Mouse (Mus musculus): Measurements from ENCODE around the gene Map6. TPM values are rescaled to one million over a fixed set of nuclear protein-coding genes. Genes with fewer than 3 reads are reported as not detected.

Map6 gene
- total RNA-seq, 2 experiments from 2014 or later, result 99.7 to 105 TPM

GRCm38 (mm10) chr7:99352526-99353400 is 85.5 kb downstream of the Map6 start, which contains the start of gene Serpinh1:
Serpinh1 (minus strand) TSS chr7:99353239.
- peak in 1 of 2 experiments; percentile 44 for DNase-seq (ENCODE audit: low spot score in 2 of 2)

GRCm38 (mm10) chr7:99355731-99356131 is 88.5 kb downstream of the Map6 start:
- DNase-seq (ENCODE audit: low spot score in 2 of 2), result peak; percentile 42 to 71

DNA sequence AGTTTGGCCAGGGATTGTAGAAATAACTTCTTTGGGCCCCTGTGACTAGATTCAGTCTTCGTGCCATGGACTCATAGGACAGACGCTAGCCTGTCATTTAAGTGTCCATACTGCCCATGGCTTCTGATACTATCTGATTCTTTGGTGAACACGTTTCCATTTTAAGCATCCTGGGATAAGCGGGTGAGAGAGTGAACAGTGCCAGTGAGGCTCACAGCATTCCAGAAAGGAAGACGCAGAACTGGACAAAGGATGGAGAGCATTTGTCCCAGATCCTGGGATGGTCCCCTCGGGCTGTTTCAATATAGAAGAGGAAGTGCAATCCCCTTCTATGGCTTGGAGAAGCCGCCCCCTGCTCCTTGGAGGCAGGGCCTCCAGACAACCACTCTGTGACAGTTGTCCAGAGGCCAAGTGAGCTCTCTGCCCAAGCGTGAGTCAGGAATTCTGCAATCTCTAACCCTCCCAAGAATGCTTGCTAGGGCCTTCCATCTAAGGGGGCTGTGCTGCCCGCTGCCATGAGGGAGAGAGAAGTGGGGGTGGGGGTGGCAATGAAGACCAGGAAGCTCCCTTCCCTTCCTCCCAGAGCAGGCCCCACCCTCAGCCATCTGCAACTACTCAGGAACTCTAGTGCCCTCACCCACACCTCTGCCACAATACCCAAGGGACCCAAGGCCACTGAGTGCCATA is 89.1 kb downstream of the Map6 start:
- no peak for DNase-seq (ENCODE audit: low spot score in 2 of 2)

DNA sequence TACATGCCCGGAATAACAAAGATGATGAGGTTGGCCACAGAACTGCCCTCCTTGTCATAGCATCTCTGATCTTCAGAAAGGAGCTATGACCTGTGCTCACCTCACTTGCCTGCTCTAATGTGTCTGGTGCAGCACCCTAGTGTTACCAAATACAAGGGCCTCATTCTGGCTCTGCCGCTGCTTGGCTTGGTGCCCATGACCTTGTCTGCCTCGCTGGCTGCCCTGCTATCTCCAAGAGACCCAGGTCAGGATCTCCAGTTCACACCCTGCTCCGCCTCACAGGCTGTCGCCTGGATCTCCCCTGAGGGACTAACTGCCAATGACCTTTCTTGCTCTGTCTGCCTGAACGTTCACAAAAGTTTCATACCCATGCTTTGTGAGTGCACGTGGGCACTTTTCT is 90.0 kb downstream of the Map6 start:
- no peak for DNase-seq (ENCODE audit: low spot score in 2 of 2)

DNA sequence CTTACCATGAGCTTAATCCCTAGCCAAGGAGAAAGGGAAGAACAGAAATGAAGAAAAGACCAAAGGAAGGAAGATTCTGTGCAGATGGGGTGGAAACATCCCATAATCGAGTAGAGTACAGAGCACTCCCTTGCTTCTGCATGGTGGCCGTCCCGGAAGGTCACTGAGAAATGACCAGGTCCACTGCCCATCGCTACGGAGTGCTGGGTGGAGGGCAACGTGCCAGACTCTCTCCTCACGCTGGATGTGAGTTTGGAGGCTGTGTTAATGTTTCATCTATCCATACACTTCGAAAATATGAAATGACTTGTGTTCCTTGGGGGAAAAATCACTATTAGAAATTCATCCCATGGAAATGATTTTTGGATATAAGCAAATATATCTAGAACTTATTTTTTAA is 91.1 kb downstream of the Map6 start:
- no peak for DNase-seq (ENCODE audit: low spot score in 2 of 2)

DNA sequence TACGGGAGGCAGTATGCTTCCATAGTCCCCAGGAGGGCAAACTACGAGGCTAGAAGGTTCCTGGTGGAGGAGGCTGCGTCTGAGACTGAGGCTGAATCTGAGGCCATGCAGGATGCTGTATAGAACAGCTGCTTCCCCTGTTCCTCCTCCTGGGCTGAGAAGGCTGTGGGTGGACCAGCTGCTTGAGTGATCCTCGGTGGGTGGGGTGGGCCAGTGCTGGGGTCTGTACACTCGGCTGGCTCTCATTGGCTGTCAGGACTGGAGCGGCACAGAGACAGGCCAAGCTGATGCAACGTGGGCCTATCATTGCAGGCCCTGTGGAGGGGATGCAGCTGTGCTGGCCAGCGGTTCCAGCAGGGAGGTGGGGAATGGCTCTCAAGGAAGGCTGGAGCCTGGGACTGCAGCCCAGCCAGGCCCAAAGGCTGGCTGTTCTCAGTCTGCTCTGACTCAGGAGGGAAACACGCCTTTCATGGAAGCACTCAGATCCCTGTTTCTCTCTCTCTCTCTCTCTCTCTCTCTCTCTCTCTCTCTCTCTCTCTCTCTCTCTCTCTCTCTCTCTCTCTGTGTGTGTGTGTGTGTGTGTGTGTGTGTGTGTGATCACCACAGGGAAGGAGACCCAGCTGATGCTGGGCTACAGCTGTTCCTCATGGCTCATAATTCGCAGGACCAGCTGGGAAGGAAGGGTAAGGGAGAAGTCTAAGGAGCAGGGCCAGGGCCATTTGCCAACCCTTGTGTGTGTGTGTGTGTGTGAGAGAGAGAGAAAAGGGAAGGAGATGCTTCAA is 93.0 kb downstream of the Map6 start:
- peak; percentile 43 to 65 for DNase-seq (ENCODE audit: low spot score in 2 of 2)

GRCm38 (mm10) chr7:99360803-99361414 is 93.7 kb downstream of the Map6 start:
- no peak for DNase-seq (ENCODE audit: low spot score in 2 of 2)

DNA sequence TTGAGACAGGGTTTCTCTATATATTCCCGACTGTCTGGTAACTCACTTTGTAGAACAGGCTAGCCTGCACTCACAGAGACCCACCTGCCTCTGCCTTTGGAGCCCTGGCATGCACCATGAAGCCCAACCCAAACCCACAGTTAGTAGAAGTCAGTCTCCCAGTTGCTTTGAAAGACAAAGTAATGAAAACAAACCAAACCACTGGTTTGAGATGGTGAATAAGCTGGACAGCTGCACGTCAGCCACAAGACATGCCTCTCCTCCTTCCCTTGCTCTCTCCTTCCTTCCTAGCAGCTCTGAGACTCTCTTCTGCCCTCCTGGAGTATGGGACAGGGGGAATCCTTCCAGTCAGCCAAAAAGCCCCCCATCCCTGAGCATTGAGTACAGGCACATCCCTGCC is 94.9 kb downstream of the Map6 start:
- no peak for DNase-seq (ENCODE audit: low spot score in 2 of 2)

DNA sequence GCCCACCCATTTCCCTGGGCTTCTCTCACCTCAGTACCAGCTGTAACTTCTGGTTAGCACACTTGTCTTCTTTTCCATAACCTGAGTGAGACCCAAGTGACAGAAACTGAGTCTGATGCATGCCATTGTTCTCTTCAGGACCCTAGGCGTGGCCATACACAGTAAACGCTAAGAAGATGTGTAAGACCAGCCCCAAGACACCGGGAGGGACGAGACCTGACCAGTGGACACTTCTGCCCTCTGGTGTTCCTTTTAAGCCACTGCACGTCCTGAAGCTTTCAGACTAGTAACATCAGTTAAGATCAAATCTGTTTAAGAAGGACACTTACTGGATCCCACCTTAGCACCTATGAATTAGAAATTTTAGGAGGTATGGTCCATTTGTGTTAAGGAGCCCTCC is 97.8 kb downstream of the Map6 start:
- DNase-seq (ENCODE audit: low spot score in 2 of 2), result peak in 1 of 2 experiments; percentile 82

- DNase-seq (ENCODE audit: low spot score in 2 of 2), result no peak
Observed at GRCm38 (mm10) chr7:99366716-99367115, 99.5 kb downstream of the Map6 start.

DNA sequence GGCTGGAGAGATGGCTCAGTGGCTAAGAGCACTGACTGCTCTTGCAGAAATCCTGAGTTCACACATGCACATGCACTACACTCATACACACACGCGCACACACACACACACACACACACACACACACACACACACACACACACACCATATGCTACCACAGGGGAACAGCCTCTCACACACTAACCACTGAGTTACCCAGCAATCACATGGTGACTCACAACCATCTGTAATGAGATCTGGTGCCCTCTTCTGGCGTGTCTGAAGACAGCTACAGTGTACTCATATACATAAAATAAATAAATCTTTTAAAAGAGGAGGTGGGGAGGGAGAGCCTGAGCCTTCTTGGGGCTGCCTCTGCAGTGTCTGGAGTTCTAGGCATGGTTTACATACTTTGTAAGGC is 107.1 kb downstream of the Map6 start:
- DNase-seq (ENCODE audit: low spot score in 2 of 2), result peak in 1 of 2 experiments; percentile 45

- peak in 1 of 2 experiments; percentile 87 for DNase-seq (ENCODE audit: low spot score in 2 of 2)
Observed at GRCm38 (mm10) chr7:99375455-99375854, 108.2 kb downstream of the Map6 start.

DNA sequence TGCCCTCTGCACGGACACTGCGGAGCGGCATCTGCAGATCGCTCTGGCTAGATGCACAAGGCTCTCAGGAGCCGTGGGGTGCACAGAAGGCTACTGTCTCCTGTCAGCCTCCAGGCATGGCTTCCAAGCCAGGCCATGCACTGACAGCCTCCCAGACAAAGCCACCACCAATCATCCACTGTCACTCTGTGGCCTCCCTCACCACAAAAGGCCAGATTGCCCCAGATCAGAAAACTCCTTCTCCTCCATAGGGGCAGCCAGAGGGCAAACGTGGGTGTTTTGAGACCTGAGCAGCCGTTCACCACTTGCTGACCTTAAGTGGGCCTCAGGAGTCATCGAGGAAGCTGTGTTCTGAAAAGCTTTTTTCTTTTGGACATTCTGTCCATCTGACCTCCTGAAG is 111.6 kb downstream of the Map6 start:
- no peak for DNase-seq (ENCODE audit: low spot score in 2 of 2)

GRCm38 (mm10) chr7:99380491-99381213 is 113.4 kb downstream of the Map6 start:
- peak in 1 of 2 experiments; percentile 47 for DNase-seq (ENCODE audit: low spot score in 2 of 2)

- DNase-seq (ENCODE audit: low spot score in 2 of 2), result peak; percentile 98
Observed at GRCm38 (mm10) chr7:99381214-99382087, 114.2 kb downstream of the Map6 start, which contains the start of gene Gdpd5. Gdpd5 (plus strand) TSS chr7:99381414.

- DNase-seq (ENCODE audit: low spot score in 2 of 2), result no peak
Observed at GRCm38 (mm10) chr7:99382088-99383000, 115.1 kb downstream of the Map6 start.

GRCm38 (mm10) chr7:99383246-99383645 is 116.0 kb downstream of the Map6 start:
- DNase-seq (ENCODE audit: low spot score in 2 of 2), result no peak

- DNase-seq (ENCODE audit: low spot score in 2 of 2), result no peak
Observed at GRCm38 (mm10) chr7:99384101-99384611, 116.9 kb downstream of the Map6 start.

Measured in layer of hippocampus, adult 18-20 months (tissue).